Mouse (Mus musculus): ENCODE data around the gene Tpbpb.
"Not testable (repeated sequence)": the region's sequence is repeated elsewhere in the genome, so short reads cannot be mapped to it uniquely, and the experiment has no call there.

GRCm38 (mm10) chr13:60935490-60935889 lies 30.8 kb upstream of the Tpbpb start, which contains the start of gene Gm49393:
- TF ChIP-seq CTCF (IDR thresholded peaks at IDR 0.05; ENCODE audit: low read depth, low read length); POLR2A (IDR thresholded peaks at IDR 0.05; ENCODE audit: borderline replicate concordance, low read depth, low read length): not testable (repeated sequence)
